ENCODE assay signal across 8 mouse cellular contexts in the genomic region with DNA sequence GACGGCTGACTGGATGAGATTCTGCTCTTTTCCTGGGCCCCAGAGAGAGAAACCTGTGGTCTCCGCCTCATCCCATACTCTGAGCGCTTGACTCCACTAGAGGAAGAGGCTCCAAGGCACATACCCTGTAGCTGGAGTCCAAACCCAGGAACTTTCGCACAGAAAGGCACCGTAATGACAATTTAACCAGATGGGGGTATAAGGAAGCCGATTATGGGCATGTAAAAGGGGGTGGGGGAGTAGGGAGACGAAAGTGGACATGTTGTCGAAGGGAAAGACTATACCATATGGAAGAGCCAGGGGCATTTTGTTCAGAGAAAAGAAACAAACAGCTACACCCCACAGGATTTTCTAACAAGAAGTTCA. TPM values are rescaled to one million over a fixed set of nuclear protein-coding genes. Genes with fewer than 3 reads are reported as not detected.
A peak's percentile ranks its signal among the peaks of the same experiment; 100 is the strongest.
DNase-seq lines count a peak whose midpoint lies in the region; ATAC-seq and TF ChIP-seq lines count a peak whose summit lies in the region.

No protein-coding gene starts in this region.

- no peaks in the 10 kb centered on the region for H3K36me3 ChIP-seq in kidney, postnatal 0 days (ENCODE audit: insufficient read depth, low read length)
- no peaks in the 10 kb centered on the region for H3K36me3 ChIP-seq in hindbrain, embryonic 15.5 days
- H3K36me3 ChIP-seq in midbrain, embryonic 15.5 days (replicated peaks) = no peaks in the 10 kb centered on the region

- H3K4me1 ChIP-seq in kidney, postnatal 0 days (replicated peaks; ENCODE audit: insufficient read depth, low read length) = no peaks in the 10 kb centered on the region
- peaks cover 8% of the 10 kb centered on the region for H3K4me1 ChIP-seq in cortical plate, adult 2 months (ENCODE audit: control insufficient read depth, insufficient read depth, low read length)
- peaks cover 18% of the 10 kb centered on the region for H3K4me1 ChIP-seq in hindbrain, embryonic 15.5 days (replicated peaks)
- peaks cover 8% of the 10 kb centered on the region for H3K4me1 ChIP-seq in midbrain, embryonic 15.5 days

- no peak for TF ChIP-seq CTCF in kidney, postnatal 0 days (IDR thresholded peaks at IDR 0.05; ENCODE audit: low read depth)
- TF ChIP-seq CTCF in cortical plate, adult 2 months (IDR thresholded peaks at IDR 0.05; ENCODE audit: extremely low read depth, insufficient read depth, low read length) = no peak

- no peak for TF ChIP-seq POLR2A in cortical plate, adult 2 months (IDR thresholded peaks at IDR 0.05; ENCODE audit: extremely low read depth, insufficient read depth, low read length)

- H3K4me2 ChIP-seq in kidney, postnatal 0 days (ENCODE audit: low read length) = peak overlapping the region; percentile 83
- H3K4me2 ChIP-seq in hindbrain, embryonic 15.5 days = peak overlapping the region; percentile 80
- peak overlapping the region; percentile 89 for H3K4me2 ChIP-seq in midbrain, embryonic 15.5 days

- H3K9ac ChIP-seq in kidney, postnatal 0 days (ENCODE audit: low read depth, low read length) = peak overlapping the region; percentile 68
- H3K9ac ChIP-seq in hindbrain, embryonic 15.5 days = 0 out of 2 replicates have a peak overlapping the region, but pooled peaks have one; percentile 71
- H3K9ac ChIP-seq in midbrain, embryonic 15.5 days = peak overlapping the region; percentile 58

- 0 out of 2 replicates have a peak overlapping the region, but pooled peaks have one; percentile 81 for H3K27ac ChIP-seq in kidney, postnatal 0 days
- H3K27ac ChIP-seq in cortical plate, adult 2 months (ENCODE audit: insufficient read depth, low read length) = peak overlapping the region; percentile 24
- H3K27ac ChIP-seq in hindbrain, embryonic 15.5 days (replicated peaks) = no peak overlapping the region
- H3K27ac ChIP-seq in midbrain, embryonic 15.5 days = no peak overlapping the region

- H3K4me3 ChIP-seq in kidney, postnatal 0 days (replicated peaks; ENCODE audit: low read depth, low read length) = peak overlapping the region; percentile 65
- peak overlapping the region; percentile 62 for H3K4me3 ChIP-seq in cortical plate, adult 2 months (ENCODE audit: insufficient read depth, low read length)
- H3K4me3 ChIP-seq in hindbrain, embryonic 15.5 days = peak overlapping the region; percentile 92
- H3K4me3 ChIP-seq in midbrain, embryonic 15.5 days = peak overlapping the region; percentile 95

- 8% methylated on average over 8 of the region's 8 CpGs for WGBS in kidney, postnatal 0 days
- 6% methylated on average over 8 of the region's 8 CpGs for WGBS in hindbrain, embryonic 15.5 days
- WGBS in midbrain, embryonic 15.5 days = 9% methylated on average over 8 of the region's 8 CpGs

- no peak for ATAC-seq in kidney, postnatal 0 days (replicated peaks; ENCODE audit: low FRiP score, low read depth)
- no peak for ATAC-seq in hindbrain, embryonic 15.5 days (ENCODE audit: low FRiP score, low read depth)
- ATAC-seq in midbrain, embryonic 15.5 days (replicated peaks) = no peak
- no peak for ATAC-seq in inflammation-experienced regulatory T-cells, adult 6 months

- DNase-seq in kidney, postnatal 0 days (ENCODE audit: low spot score) = no peak
- DNase-seq in kidney, postnatal 4 days = no peak
- DNase-seq in Muller cell, postnatal 12 days (ENCODE audit: inconsistent ontology term) = no peak
- DNase-seq in c-Kit-positive CD71-positive TER-119-positive erythroid progenitor cells, embryonic 14.5 days (ENCODE audit: low spot score) = no peak

- no peaks in the 10 kb centered on the region for H3K27me3 ChIP-seq in kidney, postnatal 0 days (ENCODE audit: insufficient read depth, low read length)
- H3K27me3 ChIP-seq in hindbrain, embryonic 15.5 days = peaks cover 3% of the 10 kb centered on the region; the same call in 1 of the 2 replicates
- H3K27me3 ChIP-seq in midbrain, embryonic 15.5 days (replicated peaks) = peaks cover 7% of the 10 kb centered on the region

- H3K9me3 ChIP-seq in kidney, postnatal 0 days (replicated peaks; ENCODE audit: low read length) = no peaks in the 10 kb centered on the region
- no peaks in the 10 kb centered on the region for H3K9me3 ChIP-seq in hindbrain, embryonic 15.5 days
- H3K9me3 ChIP-seq in midbrain, embryonic 15.5 days = no peaks in the 10 kb centered on the region

RNA-seq across cellular contexts. Expression of gene Ell2, which starts 2.1 kb away (rescaled TPM):
- polyA plus RNA-seq in kidney, postnatal 0 days (2015; fragmentation: Nextera tagmentation; extraction: Ambion mirVana) = 5.3 and 5.8 TPM in 2 replicates
- polyA plus RNA-seq in cortical plate, adult 2 months (2012; rRNA removed) = 20.5 and 21.2 TPM in 2 replicates
- 2.3 and 2.8 TPM in 2 replicates for polyA plus RNA-seq in hindbrain, embryonic 15.5 days (2015; fragmentation: Nextera tagmentation; extraction: Ambion mirVana)
- 1.7 and 2.5 TPM in 2 replicates for polyA plus RNA-seq in midbrain, embryonic 15.5 days (2015; fragmentation: Nextera tagmentation; extraction: Ambion mirVana)
- polyA plus RNA-seq in inflammation-experienced regulatory T-cells, adult 6 months (2017; shearing (Covaris generic)) = 1 to 10 TPM; 4.5 to 6.7 (median 5.4) TPM

Comparison
In these comparisons a context has a peak if more than half of its experiments do, and no peak if none do; other contexts are left out.
1. H3K27ac ChIP-seq: peak in kidney, postnatal 0 days (single experiment) and cortical plate, adult 2 months (single experiment); none in hindbrain, embryonic 15.5 days (single experiment) and midbrain, embryonic 15.5 days (single experiment).
2. Peak in every context shown above with its lines, with median percentiles within 50 percentile points of each other: H3K4me2 ChIP-seq, H3K4me3 ChIP-seq and H3K9ac ChIP-seq.